19 mouse cellular contexts compared by ENCODE assay signal in the genomic region with DNA sequence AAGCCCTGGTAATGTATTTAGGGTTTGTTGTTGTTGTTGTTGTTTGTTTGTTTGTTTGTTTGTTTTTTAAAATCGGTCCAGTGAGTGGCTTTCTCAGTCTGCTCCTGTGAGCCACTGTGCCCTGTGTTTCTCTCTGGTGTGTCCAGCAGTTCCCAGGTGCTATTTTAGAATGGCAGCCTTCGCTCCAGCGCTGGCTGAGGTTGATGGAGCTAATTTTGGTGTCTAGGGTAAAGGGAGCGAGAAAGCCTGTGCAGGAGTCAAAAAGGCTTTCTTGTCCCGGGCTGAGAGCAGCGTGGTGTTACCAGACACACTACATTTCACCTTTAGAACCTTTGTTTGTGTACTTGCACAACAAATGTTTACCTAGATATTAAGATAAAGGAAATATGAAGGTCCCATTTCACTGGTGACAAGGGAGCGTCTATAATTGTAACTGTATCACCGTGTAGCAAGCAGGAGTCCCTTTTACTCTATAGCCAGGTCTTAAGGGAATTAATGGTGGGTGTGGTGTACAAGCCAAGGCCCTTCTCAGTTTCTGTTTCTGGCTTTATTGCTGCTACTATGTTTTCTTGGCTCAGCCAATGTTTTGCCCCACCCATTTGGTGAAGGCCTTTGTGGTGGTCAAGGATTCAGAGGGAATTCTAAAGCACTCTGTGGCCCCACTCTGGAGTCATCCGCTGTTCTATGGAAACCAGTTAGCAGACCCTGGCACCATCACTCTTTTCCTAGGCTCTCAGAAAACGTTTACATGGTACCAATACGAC. TPM values are rescaled to one million over a fixed set of nuclear protein-coding genes. Genes with fewer than 3 reads are reported as not detected.
DNase-seq lines count a peak whose midpoint lies in the region; ATAC-seq and TF ChIP-seq lines count a peak whose summit lies in the region.
"Had no signal": no experiment of that assay in that cellular context is flagged by ENCODE, and none has a peak within 500 bp of the region (broad histone marks: within the 10 kb centered on the region; RNA-seq: fewer than 3 reads in every experiment).

No protein-coding gene starts in this region.

- H3K27me3 ChIP-seq in heart, adult 2 months (ENCODE audit: control insufficient read depth, insufficient read depth, low read length): no peaks in the 10 kb centered on the region
- H3K27me3 ChIP-seq in liver, postnatal 0 days (ENCODE audit: insufficient read depth, low read length): no peaks in the 10 kb centered on the region
- H3K27me3 ChIP-seq in intestine, embryonic 15.5 days (replicated peaks): no peaks in the 10 kb centered on the region
- H3K27me3 ChIP-seq: Patski had no signal

- H3K9me3 ChIP-seq in liver, postnatal 0 days (ENCODE audit: low read length): no peaks in the 10 kb centered on the region
- no peaks in the 10 kb centered on the region for H3K9me3 ChIP-seq in intestine, embryonic 15.5 days
- H3K9me3 ChIP-seq: embryonic facial prominence, embryonic 13.5 days; hindbrain, embryonic 10.5 days; midbrain, embryonic 13.5 days had no signal

- no peak overlapping the region for H3K4me2 ChIP-seq in liver, postnatal 0 days (ENCODE audit: low read depth, low read length)
- no peak overlapping the region for H3K4me2 ChIP-seq in intestine, embryonic 15.5 days (replicated peaks)
- H3K4me2 ChIP-seq: embryonic facial prominence, embryonic 13.5 days; midbrain, embryonic 13.5 days had no signal

- peak overlapping the region; percentile 1; the same call in 1 of the 2 replicates for H3K4me3 ChIP-seq in heart, adult 2 months
- no peak overlapping the region for H3K4me3 ChIP-seq in liver, postnatal 0 days (ENCODE audit: low read depth, low read length)
- H3K4me3 ChIP-seq in intestine, embryonic 15.5 days (replicated peaks): no peak overlapping the region
- H3K4me3 ChIP-seq: embryonic facial prominence, embryonic 13.5 days; hindbrain, embryonic 10.5 days; midbrain, embryonic 13.5 days had no signal

- DNase-seq in heart, adult 2 months: peak; percentile 49 to 72
- no peak for DNase-seq in heart, postnatal 25 days (ENCODE audit: low spot score)
- DNase-seq in liver, postnatal 0 days: no peak
- no peak for DNase-seq in liver
- no peak for DNase-seq in spleen, postnatal 36 days (ENCODE audit: low spot score in 2 of 2)
- DNase-seq in ovary, postnatal 10 days (ENCODE audit: low spot score): no peak
- DNase-seq: adrenal gland, postnatal 36 days; cerebellum, adult 8-10 months; lung, adult 2 months; right cerebral cortex, postnatal 25 days; thymus, adult 2 months had no signal

- 36% methylated on average over 11 of the region's 11 CpGs for WGBS in heart, adult 2 months
- WGBS in liver, postnatal 0 days (ENCODE audit: insufficient replicate concordance): 70% methylated on average over 11 of the region's 11 CpGs
- 68% methylated on average over 11 of the region's 11 CpGs for WGBS in intestine, embryonic 15.5 days

- H3K4me1 ChIP-seq in heart, adult 2 months (ENCODE audit: control insufficient read depth, insufficient read depth, low read length): peaks cover 42% of the 10 kb centered on the region
- peaks cover 27% of the 10 kb centered on the region for H3K4me1 ChIP-seq in liver, postnatal 0 days (ENCODE audit: insufficient read depth)
- H3K4me1 ChIP-seq in intestine, embryonic 15.5 days (replicated peaks): no peaks in the 10 kb centered on the region
- H3K4me1 ChIP-seq: hindbrain, embryonic 10.5 days; midbrain, embryonic 13.5 days had no signal

- no peak for TF ChIP-seq EP300 in heart, adult 2 months (IDR thresholded peaks at IDR 0.05; ENCODE audit: insufficient read depth, low read depth, low read length)
- no peak for TF ChIP-seq EP300 in liver, postnatal 0 days (IDR thresholded peaks at IDR 0.05; ENCODE audit: low read depth)

- H3K79me2 ChIP-seq in heart, adult 2 months (replicated peaks; ENCODE audit: control insufficient read depth, insufficient read depth, low read length): peaks cover 14% of the 10 kb centered on the region

- TF ChIP-seq POLR2A in heart, adult 2 months (IDR thresholded peaks at IDR 0.05; ENCODE audit: insufficient read depth, low read depth, low read length): no peak; the same call in 1 of the 2 replicates

- no peak for TF ChIP-seq CTCF in heart, adult 2 months (IDR thresholded peaks at IDR 0.05)
- no peak for TF ChIP-seq CTCF in liver, postnatal 0 days (IDR thresholded peaks at IDR 0.05; ENCODE audit: low read depth)

- peaks cover 64% of the 10 kb centered on the region for H3K36me3 ChIP-seq in heart, adult 2 months (ENCODE audit: control insufficient read depth, insufficient read depth, low read length)
- no peaks in the 10 kb centered on the region for H3K36me3 ChIP-seq in liver, postnatal 0 days (replicated peaks; ENCODE audit: insufficient read depth, low read length)
- H3K36me3 ChIP-seq in intestine, embryonic 15.5 days: no peaks in the 10 kb centered on the region
- H3K36me3 ChIP-seq: embryonic facial prominence, embryonic 13.5 days; hindbrain, embryonic 10.5 days; midbrain, embryonic 13.5 days had no signal

- ATAC-seq in liver, postnatal 0 days: no peak
- peak; percentile 43; the same call in 1 of the 2 replicates for ATAC-seq in intestine, embryonic 15.5 days
- ATAC-seq: activated CD4-positive, CD25-positive, alpha-beta regulatory T cell, adult 4 months; forebrain, embryonic 16.5 days; midbrain, embryonic 13.5 days; Patski had no signal

- peak overlapping the region; percentile 40; the same call in 1 of the 2 replicates for H3K9ac ChIP-seq in heart, adult 2 months (ENCODE audit: low read depth, low read length)
- H3K9ac ChIP-seq in liver, postnatal 0 days (replicated peaks): no peak overlapping the region
- no peak overlapping the region for H3K9ac ChIP-seq in intestine, embryonic 15.5 days
- H3K9ac ChIP-seq: embryonic facial prominence, embryonic 13.5 days; midbrain, embryonic 13.5 days had no signal

- peak overlapping the region; percentile 90 for H3K27ac ChIP-seq in heart, adult 2 months
- H3K27ac ChIP-seq in liver, postnatal 0 days (ENCODE audit: low read depth): peak overlapping the region; percentile 78
- no peak overlapping the region for H3K27ac ChIP-seq in intestine, embryonic 15.5 days
- H3K27ac ChIP-seq: embryonic facial prominence, embryonic 13.5 days; hindbrain, embryonic 10.5 days; macrophage; midbrain, embryonic 13.5 days had no signal

- intact Hi-C loops in heart, adult 2 months (cut with DNase I): no loop called here
- intact Hi-C loops in heart, postnatal 25 days (cut with DNase I): no loop called here

RNA-seq across cellular contexts. Expression of gene Epas1, which starts 9.2 kb away (rescaled TPM):
- 100 to 1,000 TPM; 244 to 277 TPM for total RNA-seq in heart, adult 2 months (2021)
- polyA plus RNA-seq in heart, adult 2 months (2012; rRNA removed): 115 and 119 TPM in 2 replicates
- 100 to 1,000 TPM; 235 to 266 TPM for total RNA-seq in heart, postnatal 25 days (2021)
- 7.5 and 8.2 TPM in 2 replicates for polyA plus RNA-seq in liver, postnatal 0 days (2015; fragmentation: Nextera tagmentation; extraction: Ambion mirVana)
- polyA plus RNA-seq in intestine, embryonic 15.5 days (2015; fragmentation: Nextera tagmentation; extraction: Ambion mirVana): 3.8 and 4.0 TPM in 2 replicates

Comparison
In these comparisons a context has a peak if more than half of its experiments do, and no peak if none do; other contexts are left out.
1. DNase-seq: peak in heart, adult 2 months (2 of 2); none in heart, postnatal 25 days (single experiment), liver, postnatal 0 days (single experiment), liver (single experiment), spleen, postnatal 36 days (0 of 2) and ovary, postnatal 10 days (single experiment).
2. RNA of gene Epas1, which starts 9.2 kb away (polyA plus RNA-seq): 115 to 119 TPM in heart, adult 2 months; 7.5 to 8.2 TPM in liver, postnatal 0 days and 3.8 to 4.0 TPM in intestine, embryonic 15.5 days; every median in the first group is over 10 times any median in the second.